Mouse (Mus musculus) embryonic fibroblast, embryonic 13.5 days (primary cell): Measurements from ENCODE around the gene Gm27029.

Experiments used
- CTCF ChIP-seq: IDR thresholded peaks from 2 replicates; pipeline ENCODE4 v1.5.1; 2011; ENCODE audit warnings: mild to moderate bottlenecking, control low read depth, low read length, moderate library complexity, borderline replicate concordance; ENCODE audit not compliant: insufficient read depth
- POLR2A ChIP-seq: IDR thresholded peaks from 2 replicates; pipeline ENCODE4 v1.6.1; 2011; ENCODE audit warnings: low read depth, mild to moderate bottlenecking, control low read depth, low read length, moderate library complexity

DNA sequence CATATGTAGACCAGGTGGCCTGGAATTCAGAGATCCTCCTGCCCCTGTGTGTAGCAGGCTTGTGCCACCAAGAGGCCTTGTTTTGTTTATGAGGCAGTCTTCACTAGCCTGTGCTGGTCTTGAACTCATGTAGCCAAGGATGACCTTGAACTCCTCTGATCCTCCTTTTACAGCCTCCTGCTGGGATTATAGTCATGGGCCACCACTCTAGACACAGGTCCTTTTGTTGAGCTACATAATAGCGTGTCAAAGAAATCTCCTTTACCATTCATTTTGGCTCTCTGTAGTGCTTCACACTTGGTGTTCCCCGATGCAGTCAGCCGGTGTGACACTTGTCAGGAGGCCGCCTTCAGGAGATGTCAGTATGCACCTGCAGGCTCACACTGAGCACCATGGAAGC is 12.3 kb upstream of the Gm27029 start:
- TF ChIP-seq POLR2A = no peak
- no peak for TF ChIP-seq CTCF
